Mouse (Mus musculus) lung, embryonic 14.5 days (tissue): Measurements from ENCODE around the gene Gm11563. TPM values are rescaled to one million over a fixed set of nuclear protein-coding genes. Genes with fewer than 3 reads are reported as not detected.
"Not testable (repeated sequence)": the region's sequence is repeated elsewhere in the genome, so short reads cannot be mapped to it uniquely, and the experiment has no call there.

Experiments used
- ATAC-seq: fragments of 200-750 bp; cut with Nextera tagmentation; 2 replicates; pipeline ENCODE4 v1.8.0; 2017; ENCODE audit warnings: mild to moderate bottlenecking, moderate TSS enrichment, moderate library complexity; ENCODE audit not compliant: insufficient read depth
- DNase-seq: peaks from one replicate; pipeline ENCODE4 v3.0.0-alpha.2; 2015
- H3K27ac ChIP-seq: fragments of 300-500 bp; sonication (generic); 2 replicates; pipeline ENCODE4 v1.5.1; 2014; ENCODE audit warnings: low read depth, mild to moderate bottlenecking, moderate library complexity
- H3K27me3 ChIP-seq: fragments of 300-500 bp; sonication (generic); 2 replicates; pipeline ENCODE4 v1.6.1; 2014; ENCODE audit warnings: low read length, control low read depth; ENCODE audit not compliant: insufficient read depth
- H3K36me3 ChIP-seq: fragments of 300-500 bp; sonication (generic); 2 replicates; pipeline ENCODE4 v1.6.1; 2014; ENCODE audit warnings: control low read depth; ENCODE audit not compliant: insufficient read depth
- H3K4me1 ChIP-seq: fragments of 300-500 bp; sonication (generic); 2 replicates; pipeline ENCODE4 v1.6.1; 2014; ENCODE audit warnings: antibody characterized with exemption, control low read depth; ENCODE audit not compliant: insufficient read depth
- H3K4me2 ChIP-seq: fragments of 300-500 bp; sonication (generic); 2 replicates; pipeline ENCODE4 v1.6.1; 2014; ENCODE audit warnings: mild to moderate bottlenecking
- H3K4me3 ChIP-seq: fragments of 300-500 bp; sonication (generic); 2 replicates; pipeline ENCODE4 v1.5.1; 2014; ENCODE audit warnings: low read depth, low read length
- H3K9ac ChIP-seq: fragments of 300-500 bp; sonication (generic); 2 replicates; pipeline ENCODE4 v1.6.1; 2014
- H3K9me3 ChIP-seq: fragments of 300-500 bp; sonication (generic); 2 replicates; pipeline ENCODE4 v1.6.1; 2016; ENCODE audit warnings: low read depth, low read length, control low read depth
- CTCF ChIP-seq: IDR thresholded peaks from 2 replicates; pipeline ENCODE4 v1.5.1; 2016; ENCODE audit warnings: antibody characterized with exemption, low read depth
- WGBS: fragments of 180-500 bp; shearing (Covaris S2); extraction: QIAGEN DNeasy Blood & Tissue Kit; methylation state at CpG from one replicate; pipeline ENCODE4 v1.1.7; 2014; 5-methylcytosine and 5-hydroxymethylcytosine counted together
- polyA plus RNA-seq: library from polyadenylated mRNA; unstranded; fragments of >200 nt; fragmentation: Nextera tagmentation; extraction: Ambion mirVana; gene quantifications from 2 replicates; pipeline ENCODE4 v1.2.1, GENCODE M21; 2014

Gm11563 gene
- not detected in 2 replicates for polyA plus RNA-seq

DNA sequence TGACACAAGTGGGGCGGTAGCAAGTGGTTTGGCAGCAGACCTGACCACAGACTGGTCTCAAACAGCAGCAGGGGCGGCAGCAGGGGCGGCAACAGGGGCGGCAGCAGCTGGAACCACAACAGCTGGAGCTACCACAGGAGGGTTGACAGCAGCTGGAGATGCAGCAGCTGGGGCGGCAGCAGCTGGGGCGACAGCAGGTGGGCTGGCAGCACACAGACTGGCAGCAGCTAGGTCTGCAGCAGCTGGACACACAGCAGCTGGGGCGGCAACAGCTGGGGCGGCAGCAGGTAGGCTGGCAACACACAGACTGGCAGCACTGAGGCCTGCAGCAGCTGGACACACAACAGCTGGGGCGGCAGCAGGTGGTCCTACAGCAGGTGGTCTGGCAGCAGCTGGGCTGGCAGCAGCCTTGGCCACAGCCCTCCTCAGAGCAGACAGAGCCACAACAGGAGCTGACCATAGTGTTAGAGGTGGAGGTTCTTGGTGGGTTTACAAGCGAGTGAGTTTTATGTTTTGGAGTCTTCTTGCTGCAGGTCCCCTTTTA, at the start of gene Gm11563:
TSS of gene Gm11563 (minus strand) at position 494 of the 544 bp plus-strand sequence.
- whole genome bisulfite sequencing: 62% methylated on average over 10 of the region's 10 CpGs
- not testable (repeated sequence) for ATAC-seq

DNA sequence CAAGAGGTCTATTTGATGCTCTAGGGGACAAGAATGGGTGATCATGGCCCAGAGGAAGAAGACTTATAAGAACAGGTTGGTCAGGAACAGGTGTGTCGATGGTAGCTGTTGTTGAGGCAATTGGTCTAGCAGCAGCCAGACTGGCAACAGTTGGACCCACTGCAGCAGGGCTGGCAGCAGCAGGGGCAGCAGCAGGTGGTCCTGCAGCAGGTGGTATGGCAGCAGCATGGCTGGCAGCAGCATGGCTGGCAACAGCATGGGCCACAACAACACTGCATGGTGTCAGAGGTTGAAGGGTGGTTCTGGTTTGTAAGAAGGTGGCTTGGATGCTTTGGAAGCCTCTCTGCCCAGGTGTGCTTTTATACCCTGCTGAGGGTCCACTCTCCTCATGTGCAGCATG, 31.7 kb upstream of the Gm11563 start, which contains the start of gene Gm14190:
TSS of gene Gm14190 (minus strand) at position 278 of the 400 bp plus-strand sequence.
- H3K4me1 ChIP-seq: no peaks in the 10 kb centered on the region
- ATAC-seq (no peak), DNase-seq (no peak)
- no peak within 1 kb of the TSS for H3K4me2 ChIP-seq
- H3K4me3 ChIP-seq: no peak within 1 kb of the TSS
- 70% methylated on average over 1 of the region's 1 CpGs for WGBS
- H3K9ac ChIP-seq: no peak within 1 kb of the TSS
- no peaks in the 10 kb centered on the region for H3K27me3 ChIP-seq
- H3K36me3 ChIP-seq: no peaks in the 10 kb centered on the region
- no peak within 1 kb of the TSS for H3K27ac ChIP-seq
- no peaks in the 10 kb centered on the region for H3K9me3 ChIP-seq
- TF ChIP-seq CTCF: no peak

More for the DNA sequence above, at the start of gene Gm11563:
- not testable (repeated sequence) for H3K9me3 ChIP-seq, DNase-seq, H3K4me3 ChIP-seq, H3K4me1 ChIP-seq, H3K27ac ChIP-seq, H3K9ac ChIP-seq, H3K4me2 ChIP-seq, H3K36me3 ChIP-seq, H3K27me3 ChIP-seq

DNA sequence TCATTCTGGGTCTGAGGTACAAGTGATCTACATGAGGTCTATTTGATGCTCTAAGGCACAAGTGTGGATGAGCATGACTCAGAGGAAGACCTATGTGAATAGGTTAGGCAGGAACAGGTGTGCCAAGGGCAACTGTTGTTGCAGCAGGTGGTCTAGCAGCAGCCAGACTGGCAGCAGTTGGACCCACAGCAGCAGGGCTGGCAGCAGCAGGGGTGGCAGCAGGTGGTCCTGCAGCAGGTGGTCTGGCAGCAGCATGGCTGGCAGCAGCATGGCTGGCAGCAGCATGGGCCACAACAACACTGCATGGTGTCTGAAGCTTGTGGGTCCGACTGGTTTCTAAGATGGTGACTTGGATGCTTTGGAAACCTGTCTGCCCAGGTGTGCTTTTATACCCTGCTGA, 26.5 kb upstream of the Gm11563 start:
- H3K4me1 ChIP-seq, H3K9me3 ChIP-seq, H3K27me3 ChIP-seq, DNase-seq, H3K36me3 ChIP-seq, H3K9ac ChIP-seq, H3K4me3 ChIP-seq, H3K4me2 ChIP-seq, H3K27ac ChIP-seq, ATAC-seq: not testable (repeated sequence)
- WGBS: 80% methylated on average over 1 of the region's 1 CpGs

DNA sequence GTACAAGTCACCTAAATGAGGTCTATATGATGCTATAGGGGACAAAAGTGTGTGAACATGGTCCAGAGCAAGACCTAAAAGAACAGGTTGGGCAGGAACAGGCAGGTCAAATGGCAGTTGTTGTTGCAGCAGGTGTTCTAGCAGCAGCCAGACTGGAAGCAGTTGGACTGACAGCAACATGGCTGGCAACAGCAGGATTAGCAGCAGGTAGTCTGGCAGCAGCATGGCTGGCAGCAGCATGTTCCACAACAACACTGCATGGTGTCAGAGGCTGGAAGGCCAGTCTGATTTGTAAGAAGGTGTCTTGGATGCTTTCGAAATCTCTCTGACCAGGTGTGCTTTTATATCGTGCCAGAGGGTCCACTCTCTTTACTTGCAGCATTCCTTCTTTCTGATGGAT, 24.7 kb upstream of the Gm11563 start:
- no peak overlapping the region for H3K27ac ChIP-seq
- ATAC-seq: no peak
- H3K27me3 ChIP-seq: no peaks in the 10 kb centered on the region
- TF ChIP-seq CTCF: no peak
- H3K36me3 ChIP-seq: no peaks in the 10 kb centered on the region
- H3K4me3 ChIP-seq: no peak overlapping the region
- no peak overlapping the region for H3K9ac ChIP-seq
- no peak for DNase-seq
- H3K4me1 ChIP-seq: no peaks in the 10 kb centered on the region
- WGBS: 80% methylated on average over 2 of the region's 2 CpGs
- no peaks in the 10 kb centered on the region for H3K9me3 ChIP-seq
- H3K4me2 ChIP-seq: no peak overlapping the region

DNA sequence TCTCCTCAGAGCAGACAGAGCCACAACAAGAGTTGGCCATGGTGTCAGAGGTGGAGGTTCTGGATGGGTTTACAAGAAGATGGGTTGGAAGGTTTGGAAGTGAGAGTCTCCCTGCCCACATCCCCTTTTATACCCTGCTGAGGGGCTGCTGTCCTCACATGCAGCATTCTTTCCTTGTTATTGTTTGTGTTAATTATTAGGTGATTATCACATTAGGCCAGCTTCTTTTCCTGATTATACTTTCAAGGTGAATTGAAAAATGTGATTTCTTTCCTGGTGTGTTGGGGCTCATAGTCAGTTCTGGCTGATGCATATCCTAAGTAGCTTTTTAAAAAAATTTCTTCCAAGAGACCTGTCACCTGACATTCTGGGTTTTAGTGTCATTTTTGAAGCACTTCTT, 7.1 kb upstream of the Gm11563 start, which contains the start of gene Krtap4-6:
TSS of gene Krtap4-6 (minus strand) at position 101 of the 400 bp plus-strand sequence.
- no peak within 1 kb of the TSS for H3K9ac ChIP-seq
- H3K9me3 ChIP-seq: no peaks in the 10 kb centered on the region
- H3K27me3 ChIP-seq: no peaks in the 10 kb centered on the region
- H3K4me1 ChIP-seq: no peaks in the 10 kb centered on the region
- no peaks in the 10 kb centered on the region for H3K36me3 ChIP-seq
- no peak within 1 kb of the TSS for H3K27ac ChIP-seq
- no peak within 1 kb of the TSS for H3K4me2 ChIP-seq
- H3K4me3 ChIP-seq: no peak within 1 kb of the TSS
- DNase-seq (no peak), ATAC-seq (no peak)
- TF ChIP-seq CTCF: no peak

DNA sequence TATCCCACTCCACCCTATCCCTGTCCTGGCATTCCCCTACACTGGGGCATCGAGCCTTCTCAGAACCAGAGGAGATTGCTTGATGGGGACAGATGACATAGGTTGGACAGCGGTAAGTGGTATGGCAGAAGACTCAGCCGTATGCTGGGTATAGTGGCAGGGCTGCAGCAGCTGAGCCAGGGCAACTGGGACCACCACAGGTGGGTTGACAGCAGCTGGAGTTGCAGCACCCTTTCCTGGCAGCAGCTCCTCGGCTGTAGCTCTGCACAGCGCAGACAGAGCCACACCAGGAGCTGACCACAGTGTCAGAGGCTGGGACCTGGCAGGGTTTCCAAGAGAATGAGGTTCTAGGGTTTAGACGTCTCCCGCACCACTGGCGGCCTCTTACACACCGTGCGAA, 4.0 kb upstream of the Gm11563 start:
- H3K27ac ChIP-seq: no peak overlapping the region
- H3K27me3 ChIP-seq: no peaks in the 10 kb centered on the region
- H3K4me1 ChIP-seq: no peaks in the 10 kb centered on the region
- H3K4me2 ChIP-seq: no peak overlapping the region
- WGBS: 77% methylated on average over 10 of the region's 10 CpGs
- no peaks in the 10 kb centered on the region for H3K9me3 ChIP-seq
- no peak overlapping the region for H3K9ac ChIP-seq
- no peak overlapping the region for H3K4me3 ChIP-seq
- DNase-seq: no peak
- TF ChIP-seq CTCF: no peak
- H3K36me3 ChIP-seq: no peaks in the 10 kb centered on the region
- no peak for ATAC-seq

DNA sequence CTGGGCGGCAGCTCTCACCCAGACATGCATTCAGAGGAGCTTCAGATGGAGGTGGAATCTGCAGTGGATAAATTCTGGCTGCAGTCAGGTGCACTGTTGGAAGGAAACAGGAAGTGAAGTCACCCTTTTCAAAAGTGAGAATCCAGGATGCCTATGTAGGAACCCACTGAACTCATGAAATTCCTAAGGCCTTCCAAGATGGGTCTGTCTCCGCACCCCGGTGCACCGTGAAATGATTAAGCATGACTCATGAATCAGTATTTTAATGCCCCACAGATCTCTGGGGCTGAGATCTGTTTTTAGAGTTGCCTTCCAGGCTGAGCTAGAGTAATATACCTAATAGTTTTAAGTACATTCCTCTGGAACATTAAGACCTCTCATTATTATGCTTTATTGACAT, 496 bp upstream of the Gm11563 start:
- no peaks in the 10 kb centered on the region for H3K27me3 ChIP-seq
- H3K9ac ChIP-seq: no peak overlapping the region
- no peak overlapping the region for H3K4me3 ChIP-seq
- WGBS: 73% methylated on average over 4 of the region's 4 CpGs
- no peak overlapping the region for H3K27ac ChIP-seq
- DNase-seq (no peak), ATAC-seq (no peak)
- H3K4me1 ChIP-seq: no peaks in the 10 kb centered on the region
- H3K36me3 ChIP-seq: no peaks in the 10 kb centered on the region
- H3K4me2 ChIP-seq: no peak overlapping the region
- no peaks in the 10 kb centered on the region for H3K9me3 ChIP-seq
- TF ChIP-seq CTCF: no peak

DNA sequence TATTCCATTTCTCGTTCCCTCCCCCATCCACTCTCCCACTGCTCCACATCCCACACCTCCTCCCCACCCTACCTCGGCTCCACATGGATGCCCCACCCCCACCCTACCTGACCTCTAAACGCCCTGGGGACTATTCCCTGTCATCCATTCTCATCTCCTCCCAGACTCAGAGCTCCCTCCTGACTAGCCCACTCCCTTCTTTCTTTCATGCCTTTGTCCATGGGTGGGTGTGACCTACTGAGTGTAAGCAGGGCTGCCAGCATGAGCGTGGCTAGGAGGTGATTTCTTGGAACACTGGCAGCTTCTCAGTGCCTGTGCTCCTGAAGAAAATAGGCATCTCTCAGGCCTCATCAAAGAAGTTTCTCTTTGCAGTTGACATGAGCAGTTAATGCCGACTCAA, 1.7 kb downstream of the Gm11563 start:
- Histone ChIP-seq H3K36me3 (no peaks in the 10 kb centered on the region), H3K4me2 (no peak overlapping the region), H3K4me1 (no peaks in the 10 kb centered on the region), H3K27me3 (no peaks in the 10 kb centered on the region), H3K27ac (no peak overlapping the region), H3K4me3 (no peak overlapping the region), H3K9me3 (no peaks in the 10 kb centered on the region), H3K9ac (no peak overlapping the region)
- TF ChIP-seq CTCF: no peak
- WGBS: 45% methylated on average over 5 of the region's 5 CpGs
- no peak for ATAC-seq
- no peak for DNase-seq
